Mouse (Mus musculus) cortical plate, adult 2 months (tissue): ENCODE results near the gene Nol4l.
"Not testable (repeated sequence)": the region's sequence is repeated elsewhere in the genome, so short reads cannot be mapped to it uniquely, and the experiment has no call there.

Experiments
- CTCF ChIP-seq: fragments of 200-500 bp; IDR thresholded peaks from 2 replicates; pipeline ENCODE4 v1.5.1; 2011; ENCODE audit warnings: mild to moderate bottlenecking, control low read depth, low read length; ENCODE audit not compliant: insufficient read depth; ENCODE audit errors: extremely low read depth
- POLR2A ChIP-seq: fragments of 200-500 bp; IDR thresholded peaks from 2 replicates; pipeline ENCODE4 v1.6.1; 2011; ENCODE audit warnings: mild to moderate bottlenecking, low read length, control low read depth; ENCODE audit not compliant: insufficient read depth; ENCODE audit errors: extremely low read depth

DNA sequence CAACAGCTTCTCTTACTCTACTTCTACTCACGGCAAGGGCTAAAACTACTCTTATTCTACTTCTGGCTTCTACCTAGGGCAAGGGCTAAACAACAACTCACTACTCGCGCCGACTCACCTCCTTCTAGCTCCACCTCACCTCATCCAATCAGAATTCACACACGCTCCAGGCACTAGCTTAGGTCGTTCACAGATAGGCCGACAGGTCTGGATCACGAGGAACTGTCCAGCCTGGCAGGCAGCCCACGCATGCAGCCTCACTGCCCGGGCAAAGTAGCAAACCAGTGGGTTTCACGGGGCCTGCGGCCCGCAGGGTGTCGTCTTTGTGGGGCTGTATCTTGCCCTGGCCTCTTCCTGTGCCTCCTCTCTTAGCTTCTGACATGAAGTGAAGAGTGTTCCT, 165.2 kb downstream of the Nol4l start:
- not testable (repeated sequence) for TF ChIP-seq CTCF, POLR2A
